Mouse (Mus musculus) heart, adult 18-20 months (tissue): ENCODE results near the gene Tifab. TPM values are rescaled to one million over a fixed set of nuclear protein-coding genes. Genes with fewer than 3 reads are reported as not detected.
"Not testable (repeated sequence)": the region's sequence is repeated elsewhere in the genome, so short reads cannot be mapped to it uniquely, and the experiment has no call there.

Experiments
- DNase-seq, 2 experiments: peaks; one replicate each; pipeline ENCODE4 v3.0.0; 2021 to 2022; ENCODE audit warnings: mixed read lengths in 1 of 2
- long read RNA-seq, 2 experiments: library from polyadenylated mRNA; stranded (forward); transcript quantifications; one replicate each; pipeline ENCODE4 v2.0.0; 2021
- total RNA-seq, 2 experiments: library from RNA; stranded (reverse); gene quantifications; 2 replicates each; pipeline ENCODE4 v1.2.3; 2021

The Tifab gene
- total RNA-seq: 1 to 10 TPM in 1 of 2 experiments, under 1 TPM in 1; 0.69 to 1.1 TPM
- long read RNA-seq, experiment 1, partial matches to known transcripts: 0 of 2 reads
- long read RNA-seq, experiment 1, other reads (novel, unspliced or antisense): 2 of 2 reads
- long read RNA-seq, experiment 2, partial matches to known transcripts: 0 of 1 reads
- long read RNA-seq, experiment 2, other reads (novel, unspliced or antisense): 1 of 1 reads

- peak in 1 of 2 experiments; percentile 54 for DNase-seq
These were observed at the start of gene Tifab for GRCm38 (mm10) chr13:56178416-56179035. Gene Tifab (minus strand): TSS chr13:56178885.

- no peak for DNase-seq
These were observed 47.7 kb upstream of the Tifab start for GRCm38 (mm10) chr13:56226175-56226954.

- DNase-seq: no peak
These were observed 44.9 kb upstream of the Tifab start for GRCm38 (mm10) chr13:56223625-56224024.

GRCm38 (mm10) chr13:56222849-56223246, 44.2 kb upstream of the Tifab start:
- peak in 1 of 2 experiments; percentile 15 for DNase-seq

GRCm38 (mm10) chr13:56221995-56222848, 43.5 kb upstream of the Tifab start:
- DNase-seq: peak in 1 of 2 experiments; percentile 26

GRCm38 (mm10) chr13:56221129-56221910, 42.6 kb upstream of the Tifab start:
- DNase-seq: no peak

GRCm38 (mm10) chr13:56219254-56219653, 40.6 kb upstream of the Tifab start:
- DNase-seq: no peak

- DNase-seq: no peak
These were observed 37.4 kb upstream of the Tifab start for GRCm38 (mm10) chr13:56216090-56216489.

- no peak for DNase-seq
These were observed 35.9 kb upstream of the Tifab start for GRCm38 (mm10) chr13:56214633-56215032.

- no peak for DNase-seq
These were observed 30.4 kb upstream of the Tifab start for GRCm38 (mm10) chr13:56209067-56209411.

GRCm38 (mm10) chr13:56208225-56209066, 29.8 kb upstream of the Tifab start:
- no peak for DNase-seq

GRCm38 (mm10) chr13:56199506-56199905, 20.8 kb upstream of the Tifab start:
- DNase-seq: no peak

GRCm38 (mm10) chr13:56197473-56198266, 19.0 kb upstream of the Tifab start:
- DNase-seq: peak; percentile 87 to 90

- no peak for DNase-seq
These were observed 18.3 kb upstream of the Tifab start for GRCm38 (mm10) chr13:56197031-56197430.

- not testable (repeated sequence) for DNase-seq
These were observed 17.1 kb upstream of the Tifab start for GRCm38 (mm10) chr13:56195824-56196223.

- DNase-seq: not testable (repeated sequence)
These were observed 15.5 kb upstream of the Tifab start for GRCm38 (mm10) chr13:56194181-56194580.

GRCm38 (mm10) chr13:56191225-56191624, 12.5 kb upstream of the Tifab start:
- DNase-seq: peak; percentile 40 to 78

- DNase-seq: no peak
These were observed 11.0 kb upstream of the Tifab start for GRCm38 (mm10) chr13:56189688-56190087.

- DNase-seq: no peak
These were observed 5.0 kb upstream of the Tifab start for GRCm38 (mm10) chr13:56183687-56184086.

GRCm38 (mm10) chr13:56181424-56181823, 2.7 kb upstream of the Tifab start:
- peak in 1 of 2 experiments; percentile 77 for DNase-seq
